Mouse (Mus musculus) kidney, adult 8-10 months (tissue): Measurements from ENCODE around the gene Trmt6.

Experiments used
- DNase-seq, 2 experiments: peaks; one replicate each; pipeline ENCODE4 v3.0.0; 2022

Trmt6 gene

DNA sequence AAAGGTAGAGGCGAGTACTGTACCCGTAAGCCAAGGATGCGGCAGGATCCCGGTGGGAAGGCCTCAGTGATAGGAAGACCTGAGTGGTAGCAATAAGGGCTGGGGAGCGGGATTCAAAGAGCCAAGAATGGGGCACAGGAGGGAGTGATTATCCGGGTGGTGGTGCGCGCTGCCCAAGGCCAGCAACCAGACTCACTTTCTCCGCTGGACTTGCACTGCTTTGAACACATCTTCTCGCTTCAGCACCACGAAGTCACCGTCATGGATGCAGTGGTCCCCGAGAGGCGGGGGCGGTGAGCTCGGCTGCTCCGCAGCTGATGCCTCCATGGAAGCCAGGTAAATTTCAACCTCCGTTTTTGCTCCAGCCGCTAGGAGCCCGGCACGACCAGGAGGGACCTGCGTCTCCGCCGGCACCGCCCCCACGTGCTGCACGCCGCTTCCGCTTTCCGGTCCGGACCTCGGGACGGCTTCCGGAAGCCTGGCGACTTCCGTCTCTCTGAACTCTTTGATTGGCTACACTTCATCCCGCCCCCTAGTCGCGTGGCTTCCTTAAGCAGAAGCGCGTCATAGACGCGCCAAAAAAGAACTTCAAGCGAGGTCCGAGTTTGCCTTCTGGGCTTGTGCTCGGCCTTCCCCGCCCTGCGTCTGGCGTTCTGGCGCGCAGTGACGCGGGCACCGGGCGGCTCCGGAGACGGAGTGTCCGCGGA, at the start of gene Trmt6, which contains the start of gene Mcm8:
Gene Trmt6 (minus strand): TSS at position 448 of the 707 bp plus-strand sequence.
Gene Mcm8 (plus strand): TSS at position 534 of the 707 bp plus-strand sequence.
- peak; percentile 92 for DNase-seq

DNA sequence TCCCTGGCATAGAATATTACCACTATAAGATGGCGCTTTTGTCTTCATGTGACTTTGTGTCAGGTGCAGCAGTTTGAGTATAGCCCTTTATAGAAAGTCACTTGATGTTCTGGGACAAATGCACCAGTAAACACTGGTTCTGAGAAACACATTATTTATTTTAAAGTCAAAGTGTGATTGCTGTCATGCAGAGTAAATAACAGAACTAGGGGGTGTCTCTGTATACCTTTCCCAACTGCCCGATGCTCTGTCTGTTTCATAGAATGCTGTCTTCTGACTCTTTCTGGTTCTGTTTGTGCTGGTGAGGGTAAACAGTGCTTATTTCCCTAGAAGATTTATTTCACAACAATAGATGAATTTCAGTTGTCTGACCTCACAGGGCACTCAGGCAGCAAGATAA, 47.5 kb upstream of the Trmt6 start:
- no peak for DNase-seq

DNA sequence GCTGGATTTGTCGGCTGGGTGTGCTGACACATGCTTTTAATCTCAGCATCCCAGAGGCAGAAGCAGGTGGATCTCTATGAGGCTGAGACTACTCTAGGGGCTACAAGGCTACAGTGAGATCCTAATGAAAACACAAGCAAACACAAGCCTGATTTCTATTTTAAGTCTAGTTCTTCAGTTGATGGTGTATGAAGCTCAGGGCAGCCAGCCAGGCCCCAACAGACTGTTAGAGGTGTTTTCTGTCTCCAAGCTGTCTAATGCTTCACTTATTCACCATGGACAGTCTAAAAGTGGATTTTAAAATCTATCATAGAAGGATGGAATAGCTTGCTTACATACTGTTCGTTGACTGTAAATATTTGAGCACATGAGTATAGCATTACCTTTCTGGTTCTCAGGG, 45.6 kb upstream of the Trmt6 start:
- DNase-seq = no peak

DNA sequence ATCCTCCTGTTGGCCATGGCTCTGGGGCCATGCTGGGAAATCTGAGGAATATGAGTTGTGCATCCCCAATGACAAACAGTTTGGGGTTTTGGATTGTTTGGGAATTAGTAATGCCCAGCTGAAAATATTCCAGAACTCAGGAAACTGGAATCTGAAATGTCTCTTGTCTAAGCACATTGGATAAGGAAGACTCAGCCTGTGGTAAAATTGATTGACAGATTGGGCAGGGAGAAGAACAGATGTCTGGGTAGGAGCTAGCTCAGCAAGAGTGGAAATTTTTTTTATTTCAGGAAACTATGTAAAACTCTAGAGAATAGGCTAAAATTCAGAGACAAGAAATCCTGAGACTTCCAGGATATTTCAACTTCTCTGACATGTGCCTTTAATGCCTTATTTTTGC, 44.6 kb upstream of the Trmt6 start:
- no peak for DNase-seq

DNA sequence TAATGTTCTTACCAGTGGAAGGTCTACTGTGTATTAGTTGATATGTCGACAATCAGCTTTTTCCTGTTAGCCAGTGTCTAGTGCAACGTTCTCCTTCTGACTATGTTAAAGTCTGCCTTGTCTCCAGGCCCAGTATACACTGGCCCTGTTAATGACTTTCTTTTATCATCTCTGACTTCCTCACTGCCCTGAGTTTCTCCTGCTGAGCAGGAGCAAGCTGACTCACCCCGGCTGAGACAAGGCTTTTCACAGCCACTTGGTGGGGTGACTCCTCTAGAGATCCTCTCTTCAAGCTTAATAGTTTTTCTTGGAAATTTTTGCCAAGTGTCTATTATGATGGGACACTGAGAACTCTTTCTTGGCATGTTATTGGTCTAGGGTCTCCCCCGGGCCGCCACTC, 40.5 kb upstream of the Trmt6 start:
- DNase-seq = no peak

DNA sequence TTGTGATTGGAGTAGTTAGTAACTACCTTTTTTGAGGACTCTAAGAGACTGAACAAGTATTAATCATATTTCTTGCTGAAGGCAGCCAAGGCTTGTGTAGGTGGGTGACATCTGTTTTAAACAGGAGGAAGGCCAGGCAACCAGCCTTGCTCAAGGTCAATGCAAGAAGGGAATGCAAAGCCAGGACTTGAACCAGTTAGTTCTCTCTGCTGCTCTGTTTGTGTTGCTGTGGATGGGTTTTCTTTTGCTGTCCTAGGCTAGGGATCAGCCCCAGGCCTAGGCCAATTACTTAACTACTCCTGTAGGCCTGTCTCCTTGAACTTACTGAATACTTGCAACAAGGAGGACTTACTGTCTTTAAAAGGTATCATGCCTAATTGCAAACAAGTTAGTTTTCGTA, 37.2 kb upstream of the Trmt6 start:
- no peak for DNase-seq

DNA sequence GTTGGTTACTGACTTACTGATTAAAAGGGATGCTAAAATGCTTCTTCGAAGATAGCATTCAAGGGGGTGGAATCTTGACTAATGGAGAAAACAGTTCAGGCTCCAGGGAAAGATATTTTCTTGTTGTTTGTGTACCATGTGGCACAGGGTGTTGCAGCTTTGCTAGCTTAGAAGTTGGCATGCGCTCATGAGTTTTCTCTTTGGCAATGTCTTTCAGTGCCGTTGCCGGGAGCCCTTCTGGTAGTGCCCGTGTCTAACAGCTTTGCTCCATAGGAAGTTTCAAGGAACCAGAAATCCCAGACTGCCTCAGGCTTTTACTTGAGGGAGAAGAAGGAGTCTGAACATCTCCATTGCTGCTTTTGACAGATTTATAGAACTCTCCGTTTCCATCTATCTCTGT, 33.3 kb upstream of the Trmt6 start:
- no peak for DNase-seq

DNA sequence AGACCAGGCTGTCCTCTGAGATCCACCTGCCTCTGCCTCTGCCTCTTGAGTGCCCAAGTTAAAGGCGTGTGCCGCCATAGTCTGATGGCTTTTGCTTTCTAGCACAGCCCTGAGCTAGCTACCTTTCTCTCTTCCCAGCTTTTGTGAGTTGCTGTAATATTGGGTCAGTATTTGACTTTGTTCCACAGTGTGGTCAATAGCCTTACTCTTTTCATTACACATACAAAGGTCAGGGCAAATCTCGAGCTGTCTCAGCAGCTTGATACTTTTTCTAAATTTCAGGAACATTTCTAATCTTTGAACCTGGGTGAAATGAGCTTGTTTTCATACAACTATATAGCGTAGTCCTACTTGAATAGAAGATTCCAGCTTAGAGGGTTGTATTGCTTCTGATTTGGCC, 32.5 kb upstream of the Trmt6 start:
- DNase-seq = no peak

DNA sequence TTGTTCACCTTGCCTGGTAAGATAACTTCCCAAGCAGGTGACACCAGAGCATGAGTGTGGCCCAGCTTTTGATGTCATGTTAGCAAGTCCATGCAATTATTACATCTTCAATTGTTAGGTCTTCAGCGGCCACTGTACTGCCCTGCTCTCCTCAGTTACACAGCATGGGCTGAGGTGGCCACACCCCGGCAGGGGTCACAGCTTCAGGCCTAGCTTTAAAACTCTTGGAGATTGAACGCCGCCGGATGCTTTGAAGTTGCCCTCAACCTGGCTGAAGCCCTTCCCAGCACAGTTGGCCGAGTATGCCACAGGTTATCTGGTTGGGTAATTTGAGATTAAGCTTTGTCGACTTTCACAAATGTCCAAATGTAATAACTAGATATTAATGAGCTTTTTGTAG, 31.7 kb upstream of the Trmt6 start:
- DNase-seq = no peak

DNA sequence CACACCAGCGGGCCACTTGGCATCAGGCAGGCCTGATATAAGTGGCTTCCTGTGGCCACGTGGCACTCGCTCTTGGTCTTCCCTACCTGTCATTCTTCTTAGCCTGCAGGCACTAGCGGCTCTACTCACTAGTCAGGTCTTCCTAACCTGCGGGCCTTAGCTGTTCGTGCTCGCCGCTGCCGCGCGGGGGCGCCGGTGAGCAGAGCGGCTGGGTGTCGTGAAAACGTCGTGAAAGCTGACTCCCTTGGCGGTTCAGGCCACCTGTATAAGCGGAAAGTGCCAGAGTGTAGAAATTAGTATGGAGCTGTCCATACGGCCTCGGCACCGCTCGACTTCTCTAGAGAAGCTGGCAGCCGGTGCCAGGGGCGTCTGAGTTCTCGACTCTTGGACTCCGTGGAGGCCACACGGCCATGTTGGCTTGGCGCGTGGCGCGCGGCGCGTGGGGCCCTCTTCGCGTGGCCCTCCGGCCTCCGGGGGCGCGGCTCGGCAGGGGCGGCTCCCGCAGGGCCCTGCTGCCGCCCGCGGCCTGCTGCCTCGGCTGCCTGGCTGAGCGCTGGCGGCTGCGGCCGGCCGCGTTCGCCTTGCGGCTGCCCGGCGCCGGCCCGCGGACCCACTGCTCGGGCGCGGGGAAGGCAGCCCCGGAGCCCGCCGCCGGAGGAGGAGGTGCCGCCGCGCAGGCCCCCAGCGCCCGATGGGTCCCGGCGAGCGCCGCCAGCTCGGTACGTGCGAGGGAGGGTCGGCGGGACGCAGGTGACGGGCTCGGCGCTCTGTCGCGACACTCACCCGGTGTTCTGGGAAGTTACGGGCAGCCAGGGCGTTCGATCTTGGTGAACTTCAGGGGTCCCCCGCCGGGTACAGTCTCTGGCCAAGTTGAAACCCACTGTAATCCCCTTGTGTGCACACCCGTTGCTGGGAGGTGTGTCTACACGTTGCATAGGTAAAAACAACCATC, 30.8 kb upstream of the Trmt6 start, which contains the start of gene Crls1:
Gene Crls1 (plus strand): TSS at position 260 of the 952 bp plus-strand sequence.
- peak; percentile 93 to 97 for DNase-seq

DNA sequence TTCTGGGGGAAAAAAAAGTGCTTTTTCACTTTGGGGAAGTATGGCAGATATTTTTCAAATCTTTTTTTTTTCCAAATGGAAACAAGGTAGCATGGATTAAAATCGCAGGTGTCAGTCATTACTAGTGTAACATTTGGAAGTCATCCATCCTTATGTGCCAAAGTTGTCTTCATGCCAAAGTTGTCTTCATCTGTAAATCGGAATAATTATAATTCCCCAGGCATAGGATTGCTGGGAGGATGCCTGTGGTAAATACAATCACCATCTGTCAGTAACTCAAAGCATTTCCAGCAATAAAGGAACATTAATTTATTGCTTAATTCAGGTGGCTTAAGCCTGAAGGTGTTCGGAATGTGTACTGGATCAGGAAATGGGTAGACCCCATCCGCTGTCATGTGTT, 25.2 kb upstream of the Trmt6 start:
- DNase-seq = no peak

DNA sequence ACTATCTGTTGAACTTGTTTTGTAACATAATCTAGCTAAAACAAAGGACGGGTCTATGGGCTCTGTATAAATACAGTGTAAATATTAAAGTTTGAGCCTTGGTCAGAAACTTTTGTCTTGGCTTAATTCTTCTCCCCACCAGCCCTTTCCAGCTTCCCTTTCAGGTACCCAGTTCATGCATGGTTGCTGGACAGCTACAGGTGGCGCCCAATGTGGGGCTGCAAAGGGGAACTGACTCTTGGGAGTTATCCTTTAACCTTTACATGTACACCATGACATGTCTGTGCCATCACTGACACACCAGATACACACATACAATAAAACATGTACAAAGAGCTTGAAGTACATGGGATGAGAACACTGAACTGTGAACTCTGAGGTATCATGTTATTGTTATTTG, 12.9 kb downstream of the Trmt6 start:
- DNase-seq = no peak

DNA sequence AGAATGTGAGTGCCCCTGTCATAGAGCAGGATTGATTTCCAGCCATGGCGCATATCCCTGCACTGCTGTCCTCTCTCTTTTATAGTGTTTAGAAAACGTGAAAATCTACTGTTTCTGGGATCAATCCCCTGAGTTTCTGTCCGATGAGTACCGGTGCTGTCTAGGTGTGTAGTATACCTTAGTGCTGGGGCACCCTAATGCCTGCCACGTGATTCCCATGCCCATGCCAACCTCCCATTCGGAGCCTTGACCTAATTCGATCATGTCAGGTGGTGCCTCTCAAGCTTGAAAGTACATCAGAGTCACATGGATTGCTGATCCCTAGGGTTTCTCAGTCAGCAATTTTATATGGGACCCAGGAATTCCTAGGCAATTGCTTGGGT, 21.7 kb downstream of the Trmt6 start:
- no peak for DNase-seq

DNA sequence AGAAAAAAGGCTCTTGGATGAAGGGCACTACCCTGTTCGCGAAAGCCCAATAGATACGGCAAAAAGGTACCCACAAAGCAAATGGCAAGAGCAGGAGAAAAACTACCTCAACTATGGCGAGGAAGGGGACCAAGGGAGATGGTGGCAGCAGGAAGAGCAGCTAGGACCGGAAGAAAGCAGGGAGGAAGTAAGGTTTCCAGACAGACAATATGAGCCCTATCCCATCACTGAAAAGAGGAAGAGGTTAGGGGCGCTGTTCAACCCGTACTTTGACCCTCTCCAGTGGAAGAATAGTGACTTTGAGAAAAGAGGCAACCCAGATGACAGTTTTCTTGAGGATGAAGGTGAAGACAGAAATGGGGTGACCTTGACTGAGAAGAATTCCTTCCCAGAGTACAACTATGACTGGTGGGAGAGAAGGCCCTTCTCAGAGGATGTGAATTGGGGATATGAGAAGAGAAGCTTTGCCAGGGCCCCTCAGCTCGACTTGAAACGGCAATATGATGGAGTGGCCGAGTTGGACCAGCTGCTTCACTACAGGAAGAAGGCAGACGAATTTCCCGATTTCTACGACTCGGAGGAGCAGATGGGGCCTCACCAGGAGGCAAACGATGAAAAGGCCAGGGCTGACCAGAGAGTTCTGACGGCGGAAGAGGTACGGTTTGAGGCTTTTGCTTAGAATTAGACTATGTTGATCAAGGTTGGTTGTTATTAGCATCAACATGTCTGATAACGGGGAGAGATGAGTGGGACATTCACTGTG, 22.2 kb downstream of the Trmt6 start:
- DNase-seq = no peak

DNA sequence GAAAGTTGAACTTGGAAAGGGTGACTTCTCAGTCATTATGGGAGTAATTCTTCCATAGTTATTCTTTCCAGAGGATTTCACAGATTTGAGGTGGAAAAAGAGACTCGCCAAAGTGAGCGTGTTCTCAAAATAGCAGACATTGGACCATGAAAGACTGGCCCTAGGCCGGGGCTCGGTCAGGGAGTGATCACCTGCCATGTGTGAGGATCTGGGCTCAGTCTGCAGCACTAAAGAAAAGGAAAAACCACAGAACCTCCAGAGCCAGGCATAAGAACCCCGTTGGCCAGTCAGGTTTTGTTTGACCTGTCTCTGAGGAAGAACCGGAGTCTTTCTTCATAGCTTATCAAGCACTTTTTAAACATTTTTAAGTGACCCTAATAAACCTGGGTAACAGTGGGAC, 31.8 kb downstream of the Trmt6 start:
- no peak for DNase-seq

DNA sequence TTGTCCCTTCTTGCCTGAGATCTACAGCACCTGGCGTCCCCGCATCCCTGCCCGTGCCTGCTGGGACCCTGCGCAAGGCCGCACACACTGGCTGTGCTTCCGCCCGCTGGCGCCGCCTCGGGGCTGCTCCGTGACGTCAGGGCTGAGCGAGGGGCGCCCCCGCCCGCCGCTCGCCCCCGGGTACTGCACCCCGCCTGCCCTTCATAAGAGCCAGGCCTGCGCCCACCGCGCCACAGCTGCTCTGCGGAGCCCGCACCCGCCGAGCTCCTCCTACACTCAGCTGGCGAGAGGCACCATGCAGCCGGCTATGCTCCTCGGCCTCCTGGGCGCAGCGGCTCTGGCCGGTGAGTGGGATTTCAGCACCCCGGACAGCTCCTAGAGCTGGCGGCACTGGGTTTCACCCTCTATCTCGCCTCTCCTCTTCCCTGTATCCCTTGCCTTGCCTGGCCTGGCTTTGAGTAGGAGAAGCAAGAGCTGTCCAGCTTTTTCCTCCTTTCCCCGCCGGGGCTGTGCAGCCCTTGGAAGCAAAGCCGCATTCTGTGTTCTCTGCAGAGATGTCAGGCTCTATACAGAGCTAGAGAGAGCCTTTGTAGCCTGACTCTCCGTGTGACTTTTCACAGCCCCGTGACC, 34.3 kb downstream of the Trmt6 start:
- DNase-seq = peak; percentile 76 to 90

DNA sequence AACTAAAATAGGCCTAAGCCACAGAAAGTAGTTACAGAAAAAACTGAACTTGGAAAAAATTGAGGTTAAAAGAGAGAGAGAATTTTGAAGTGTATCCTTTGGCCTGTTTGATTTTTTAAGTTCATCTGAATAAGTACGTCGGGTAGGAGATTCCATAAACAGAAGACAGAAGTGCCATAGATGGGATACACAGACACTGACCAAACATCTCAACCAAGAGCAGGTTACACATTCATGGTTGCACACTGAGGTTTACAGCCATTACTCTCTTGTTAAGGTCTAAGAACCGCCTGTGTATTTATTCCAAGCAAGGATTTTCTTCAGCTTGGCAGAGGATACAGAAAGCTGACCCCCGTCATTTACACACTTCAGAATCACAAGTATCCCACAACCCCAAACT, 34.9 kb downstream of the Trmt6 start, which contains the start of gene Chgb:
Gene Chgb (plus strand): TSS at position 301 of the 400 bp plus-strand sequence.
- DNase-seq = no peak

DNA sequence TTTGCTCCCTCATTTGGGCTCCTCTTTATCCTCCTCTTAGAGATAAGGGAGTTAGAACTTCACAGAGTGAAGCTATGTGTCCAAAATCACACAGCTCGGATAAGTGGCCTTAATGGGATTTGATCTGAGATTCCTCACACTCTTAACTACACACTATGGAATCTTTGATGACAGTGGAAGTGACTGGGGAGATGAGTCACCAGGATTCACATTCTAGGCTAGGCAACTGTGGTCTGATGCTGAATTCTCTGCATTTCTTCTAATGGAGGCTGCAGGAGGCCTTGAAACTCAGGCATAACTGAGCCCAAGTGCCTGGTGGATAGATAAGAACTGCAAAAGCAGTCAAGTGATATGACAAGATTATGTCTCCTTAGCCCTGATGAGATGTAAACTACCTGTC, 45.0 kb downstream of the Trmt6 start:
- DNase-seq = no peak

DNA sequence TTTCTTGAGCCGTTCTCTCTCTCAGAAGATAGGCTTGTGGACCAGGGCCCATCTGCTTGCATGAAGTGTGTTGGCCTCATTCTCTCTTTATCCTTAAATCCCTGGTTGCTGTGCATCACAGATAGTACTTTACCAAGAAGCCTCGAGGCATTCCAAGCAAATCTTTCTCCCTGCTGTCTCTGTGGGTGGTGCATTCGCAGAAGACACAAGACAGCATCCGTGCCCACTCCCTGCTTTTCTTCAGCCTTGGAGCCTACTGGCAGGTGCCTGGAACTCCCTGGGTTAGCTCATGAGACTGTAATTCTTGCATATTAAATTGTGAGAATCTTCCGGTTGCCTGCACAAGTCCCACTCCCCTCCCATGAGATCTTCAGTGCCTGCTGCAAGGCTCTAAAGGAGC, 57.9 kb downstream of the Trmt6 start:
- no peak for DNase-seq
